Mouse (Mus musculus) T-helper 1 cell (primary cell): Measurements from ENCODE around the gene Jagn1.

Experiments used
- in situ Hi-C: fragments of 300-600 bp; cut with MboI, MseI; formaldehyde crosslinking; loops from one replicate; pipeline ENCODE4 v1.15.1; 2025; ENCODE audit warnings: high pct_unique_total_duplicates

Jagn1 gene

GRCm38 (mm10) chr6:113473715-113474114, 31.3 kb downstream of the Jagn1 start:
- in situ Hi-C loops = no loop called here

- in situ Hi-C loops = no loop called here
Measured at GRCm38 (mm10) chr6:113477353-113477752, 35.0 kb downstream of the Jagn1 start.

GRCm38 (mm10) chr6:113478906-113479305, 36.5 kb downstream of the Jagn1 start:
- in situ Hi-C loops = no loop called here

DNA sequence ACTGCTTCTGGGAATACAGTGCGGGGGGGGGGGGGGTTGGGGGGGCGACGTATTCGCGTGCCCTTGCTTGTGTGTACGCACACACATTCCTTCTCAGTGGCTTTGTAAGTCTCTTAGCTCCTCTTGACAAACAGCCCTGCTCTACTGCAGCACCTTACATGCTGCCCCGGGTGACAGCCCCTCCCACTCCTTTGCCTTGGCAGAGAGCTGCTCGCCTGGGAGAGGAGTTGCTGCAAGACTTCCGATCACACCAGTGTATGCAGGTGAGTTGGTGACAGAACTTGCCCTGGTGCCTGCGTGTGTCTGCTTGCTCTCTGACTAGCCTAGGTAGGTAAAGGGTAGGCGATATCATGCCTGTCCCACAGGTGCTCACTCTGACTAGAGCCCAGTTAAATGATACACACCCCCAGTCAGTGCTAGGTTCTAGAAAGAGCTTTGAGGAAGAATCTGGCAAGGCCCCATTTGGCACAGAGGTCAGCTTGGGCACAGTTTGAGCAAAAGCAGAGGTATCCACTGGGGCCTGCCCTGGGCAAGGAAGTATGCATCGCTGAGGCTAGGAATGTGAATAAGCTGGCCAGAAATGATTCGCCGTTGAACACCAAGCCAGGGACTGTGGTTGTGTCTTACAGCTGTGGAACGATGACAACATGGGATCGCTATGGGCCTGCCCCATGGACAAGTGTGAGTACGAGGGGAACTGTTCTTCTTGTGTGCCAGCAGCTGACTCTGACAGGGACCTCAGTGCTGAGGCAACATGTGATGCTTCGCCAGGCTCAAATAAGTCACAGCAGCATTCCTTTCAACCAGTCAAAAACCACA, 38.4 kb downstream of the Jagn1 start:
- in situ Hi-C loops = no loop called here

DNA sequence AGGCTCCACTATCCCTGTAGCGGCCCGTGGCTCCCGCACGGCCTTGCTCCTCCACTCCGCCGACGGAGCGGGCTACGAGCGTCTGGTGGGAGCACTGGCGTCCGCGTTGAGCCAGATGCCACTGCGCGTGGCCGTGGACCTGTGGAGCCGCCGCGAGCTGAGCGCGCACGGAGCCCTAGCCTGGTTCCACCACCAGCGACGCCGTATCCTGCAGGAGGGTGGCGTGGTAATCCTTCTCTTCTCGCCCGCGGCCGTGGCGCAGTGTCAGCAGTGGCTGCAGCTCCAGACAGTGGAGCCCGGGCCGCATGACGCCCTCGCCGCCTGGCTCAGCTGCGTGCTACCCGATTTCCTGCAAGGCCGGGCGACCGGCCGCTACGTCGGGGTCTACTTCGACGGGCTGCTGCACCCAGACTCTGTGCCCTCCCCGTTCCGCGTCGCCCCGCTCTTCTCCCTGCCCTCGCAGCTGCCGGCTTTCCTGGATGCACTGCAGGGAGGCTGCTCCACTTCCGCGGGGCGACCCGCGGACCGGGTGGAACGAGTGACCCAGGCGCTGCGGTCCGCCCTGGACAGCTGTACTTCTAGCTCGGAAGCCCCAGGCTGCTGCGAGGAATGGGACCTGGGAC, 40.2 kb downstream of the Jagn1 start:
- in situ Hi-C loops = no loop called here

- in situ Hi-C loops = no loop called here
Measured at GRCm38 (mm10) chr6:113483100-113483615, 40.8 kb downstream of the Jagn1 start, which contains the start of gene Creld1. TSS of gene Creld1 (plus strand) at chr6:113483297.

GRCm38 (mm10) chr6:113483729-113484128, 41.4 kb downstream of the Jagn1 start:
- in situ Hi-C loops = no loop called here

GRCm38 (mm10) chr6:113487125-113487576, 44.8 kb downstream of the Jagn1 start:
- in situ Hi-C loops = no loop called here

- in situ Hi-C loops = no loop called here
Measured at GRCm38 (mm10) chr6:113489410-113489809, 47.0 kb downstream of the Jagn1 start.

- in situ Hi-C loops = no loop called here
Measured at GRCm38 (mm10) chr6:113492101-113492864, 49.9 kb downstream of the Jagn1 start.

- in situ Hi-C loops = no loop called here
Measured at GRCm38 (mm10) chr6:113494258-113494788, 52.0 kb downstream of the Jagn1 start.

DNA sequence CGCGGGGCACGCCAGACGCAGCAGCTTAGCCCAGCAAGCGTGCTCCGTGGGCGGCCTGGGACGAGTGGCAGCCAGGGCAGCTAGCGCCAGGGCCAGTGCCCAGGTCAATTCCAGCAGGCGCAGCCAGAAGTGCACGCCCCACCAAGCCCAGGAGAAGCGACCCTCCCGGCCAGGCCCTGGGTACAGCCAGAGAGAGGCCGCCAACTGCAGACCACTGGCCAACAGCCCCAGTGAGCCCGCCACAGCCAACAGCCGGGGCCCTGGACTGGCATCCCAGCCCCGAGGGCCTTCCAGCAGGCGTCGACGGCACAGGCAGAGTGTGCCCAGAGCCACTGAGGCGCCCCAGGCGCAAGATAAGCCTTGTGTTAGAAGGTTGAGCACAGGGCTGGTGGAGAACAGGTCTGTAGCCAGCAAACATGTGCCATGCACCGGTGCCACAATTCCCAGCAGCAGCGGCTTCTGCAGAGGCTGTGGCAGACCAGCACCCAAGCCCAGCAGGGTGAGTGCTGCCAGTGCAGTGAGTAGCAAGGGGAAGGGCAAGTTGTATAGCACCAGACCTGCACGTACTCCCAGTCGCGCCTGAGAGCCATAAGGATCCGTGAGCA, 52.8 kb downstream of the Jagn1 start:
- in situ Hi-C loops = no loop called here
